In the genomic region with DNA sequence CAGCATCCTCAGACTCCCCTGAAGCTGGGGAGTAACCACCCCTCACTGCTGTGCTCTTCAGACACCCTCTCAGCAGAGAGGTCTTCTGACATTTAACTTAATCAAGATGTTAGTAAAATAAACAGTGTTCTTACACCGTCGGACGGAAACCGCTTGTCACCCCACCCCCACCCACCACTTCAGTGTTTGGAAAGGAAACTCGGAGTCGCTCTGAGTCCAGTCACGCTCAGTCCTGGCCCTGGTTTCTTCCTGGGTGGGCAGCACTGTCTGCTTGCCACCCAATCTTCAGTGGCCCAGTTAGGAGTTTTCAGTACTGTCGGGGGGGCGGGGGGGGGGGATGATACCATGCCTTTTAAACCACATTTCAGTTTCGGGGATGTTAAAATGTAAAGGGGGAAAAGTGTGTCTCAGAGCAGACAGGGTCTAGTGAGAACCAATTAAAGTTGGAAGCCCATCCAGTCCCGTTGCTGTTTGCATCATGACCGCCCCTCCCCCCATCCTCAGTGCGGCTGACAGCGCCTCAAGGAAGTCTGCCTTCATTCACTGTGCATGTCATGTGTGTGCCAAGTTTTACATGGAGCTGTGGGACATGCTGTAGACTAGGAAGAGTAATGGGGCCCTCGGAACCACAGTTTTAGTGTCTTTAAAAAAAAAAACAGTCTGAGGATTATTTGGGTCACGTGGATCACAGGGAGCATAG, we compare ENCODE assay signal across 8 mouse cellular contexts.
A peak's percentile ranks its signal among the peaks of the same experiment; 100 is the strongest.
DNase-seq lines count a peak whose midpoint lies in the region; ATAC-seq and TF ChIP-seq lines count a peak whose summit lies in the region.

No protein-coding gene starts in this region.

- no peaks in the 10 kb centered on the region for H3K36me3 ChIP-seq in hindbrain, embryonic 11.5 days (ENCODE audit: control insufficient read depth, insufficient read depth, low read length)
- peaks cover 11% of the 10 kb centered on the region; the same call in 1 of the 2 replicates for H3K36me3 ChIP-seq in hindbrain, embryonic 13.5 days
- no peaks in the 10 kb centered on the region for H3K36me3 ChIP-seq in lung, embryonic 15.5 days
- no peaks in the 10 kb centered on the region for H3K36me3 ChIP-seq in forebrain, embryonic 14.5 days (ENCODE audit: control insufficient read depth, insufficient read depth, low read length)
- no peaks in the 10 kb centered on the region for H3K36me3 ChIP-seq in liver, embryonic 12.5 days

- TF ChIP-seq POLR2A in lung, adult 2 months (IDR thresholded peaks at IDR 0.05; ENCODE audit: borderline replicate concordance, extremely low read depth, low read depth, low read length): no peak

- TF ChIP-seq CTCF in lung, adult 2 months (IDR thresholded peaks at IDR 0.05; ENCODE audit: insufficient read depth, low read length): no peak

- DNase-seq in hindbrain, embryonic 11.5 days (ENCODE audit: low spot score): peak; percentile 27
- DNase-seq in lung, adult 2 months: no peak
- DNase-seq in forebrain, embryonic 14.5 days (ENCODE audit: low spot score): no peak
- no peak for DNase-seq in spleen, postnatal 10 days (ENCODE audit: low spot score in 2 of 2)

- H3K4me3 ChIP-seq in hindbrain, embryonic 11.5 days (ENCODE audit: low read depth, low read length): no peak overlapping the region
- no peak overlapping the region for H3K4me3 ChIP-seq in hindbrain, embryonic 13.5 days
- H3K4me3 ChIP-seq in lung, embryonic 15.5 days: no peak overlapping the region
- H3K4me3 ChIP-seq in lung, adult 2 months (replicated peaks; ENCODE audit: extremely low read depth, low read depth, low read length): no peak overlapping the region
- H3K4me3 ChIP-seq in forebrain, embryonic 14.5 days (ENCODE audit: low read depth, low read length): no peak overlapping the region
- H3K4me3 ChIP-seq in liver, embryonic 12.5 days: no peak overlapping the region

- H3K9ac ChIP-seq in hindbrain, embryonic 11.5 days (ENCODE audit: low read depth, low read length): no peak overlapping the region
- H3K9ac ChIP-seq in hindbrain, embryonic 13.5 days: no peak overlapping the region
- no peak overlapping the region for H3K9ac ChIP-seq in lung, embryonic 15.5 days
- no peak overlapping the region for H3K9ac ChIP-seq in forebrain, embryonic 14.5 days (ENCODE audit: low read length)
- H3K9ac ChIP-seq in liver, embryonic 12.5 days: no peak overlapping the region

- H3K9me3 ChIP-seq in hindbrain, embryonic 11.5 days (ENCODE audit: control insufficient read depth, low read length): no peaks in the 10 kb centered on the region
- H3K9me3 ChIP-seq in hindbrain, embryonic 13.5 days: no peaks in the 10 kb centered on the region
- H3K9me3 ChIP-seq in lung, embryonic 15.5 days: no peaks in the 10 kb centered on the region
- H3K9me3 ChIP-seq in forebrain, embryonic 14.5 days (replicated peaks; ENCODE audit: control insufficient read depth, low read length): no peaks in the 10 kb centered on the region
- no peaks in the 10 kb centered on the region for H3K9me3 ChIP-seq in liver, embryonic 12.5 days (replicated peaks)

- H3K27me3 ChIP-seq in hindbrain, embryonic 11.5 days (ENCODE audit: control insufficient read depth, insufficient read depth, low read length): no peaks in the 10 kb centered on the region
- no peaks in the 10 kb centered on the region for H3K27me3 ChIP-seq in hindbrain, embryonic 13.5 days
- H3K27me3 ChIP-seq in lung, embryonic 15.5 days: no peaks in the 10 kb centered on the region
- H3K27me3 ChIP-seq in forebrain, embryonic 14.5 days (replicated peaks; ENCODE audit: control insufficient read depth, insufficient read depth, low read length): no peaks in the 10 kb centered on the region
- no peaks in the 10 kb centered on the region for H3K27me3 ChIP-seq in liver, embryonic 12.5 days (replicated peaks)

- H3K27ac ChIP-seq in hindbrain, embryonic 11.5 days (ENCODE audit: low read depth, low read length): no peak overlapping the region
- H3K27ac ChIP-seq in hindbrain, embryonic 13.5 days: no peak overlapping the region
- H3K27ac ChIP-seq in lung, embryonic 15.5 days: peak overlapping the region; percentile 41
- H3K27ac ChIP-seq in forebrain, embryonic 14.5 days (ENCODE audit: low read depth, low read length): no peak overlapping the region
- H3K27ac ChIP-seq in liver, embryonic 12.5 days: no peak overlapping the region

- no peaks in the 10 kb centered on the region for H3K4me1 ChIP-seq in hindbrain, embryonic 11.5 days (replicated peaks; ENCODE audit: control insufficient read depth, insufficient read depth, low read length)
- peaks cover 10% of the 10 kb centered on the region; the same call in 1 of the 2 replicates for H3K4me1 ChIP-seq in hindbrain, embryonic 13.5 days (replicated peaks)
- H3K4me1 ChIP-seq in lung, embryonic 15.5 days: peaks cover 26% of the 10 kb centered on the region
- H3K4me1 ChIP-seq in lung, adult 2 months (ENCODE audit: control insufficient read depth, insufficient read depth, low read length): peaks cover 8% of the 10 kb centered on the region
- H3K4me1 ChIP-seq in forebrain, embryonic 14.5 days (ENCODE audit: control insufficient read depth, insufficient read depth, low read length): 0 out of 2 replicates have a peak, but pooled peaks cover 15% of the 10 kb centered on the region
- H3K4me1 ChIP-seq in liver, embryonic 12.5 days: no peaks in the 10 kb centered on the region

- 0 out of 2 replicates have a peak, but pooled peaks have one; percentile 28 for ATAC-seq in hindbrain, embryonic 11.5 days (ENCODE audit: low FRiP score)
- ATAC-seq in hindbrain, embryonic 13.5 days (ENCODE audit: low FRiP score): no peak
- peak; percentile 72; the same call in 1 of the 2 replicates for ATAC-seq in lung, embryonic 15.5 days (ENCODE audit: borderline replicate concordance, extremely low read depth, low FRiP score, low TSS enrichment)
- peak; percentile 50 for ATAC-seq in CD4-positive, CD25-positive, alpha-beta regulatory T cell, adult 4 months
- ATAC-seq in forebrain, embryonic 14.5 days: peak; percentile 66; the same call in 1 of the 2 replicates
- no peak for ATAC-seq in liver, embryonic 12.5 days

- no peak overlapping the region for H3K4me2 ChIP-seq in hindbrain, embryonic 11.5 days (replicated peaks; ENCODE audit: low read depth, low read length)
- H3K4me2 ChIP-seq in hindbrain, embryonic 13.5 days: no peak overlapping the region
- H3K4me2 ChIP-seq in lung, embryonic 15.5 days: no peak overlapping the region
- no peak overlapping the region for H3K4me2 ChIP-seq in forebrain, embryonic 14.5 days (ENCODE audit: low read length)
- no peak overlapping the region for H3K4me2 ChIP-seq in liver, embryonic 12.5 days

- 77% methylated on average over 16 of the region's 16 CpGs for WGBS in hindbrain, embryonic 11.5 days
- WGBS in hindbrain, embryonic 13.5 days: 78% methylated on average over 16 of the region's 16 CpGs
- 32% methylated on average over 16 of the region's 16 CpGs for WGBS in lung, embryonic 15.5 days
- WGBS in lung, adult 2 months: 39% methylated on average over 16 of the region's 16 CpGs
- 75% methylated on average over 16 of the region's 16 CpGs for WGBS in forebrain, embryonic 14.5 days
- WGBS in liver, embryonic 12.5 days (ENCODE audit: insufficient replicate concordance): 77% methylated on average over 16 of the region's 16 CpGs

Comparison
In these comparisons a context has a peak if more than half of its experiments do, and no peak if none do; other contexts are left out.
1. ATAC-seq: peak in hindbrain, embryonic 11.5 days (single experiment), lung, embryonic 15.5 days (single experiment), CD4-positive, CD25-positive, alpha-beta regulatory T cell, adult 4 months (single experiment) and forebrain, embryonic 14.5 days (single experiment); none in hindbrain, embryonic 13.5 days (single experiment) and liver, embryonic 12.5 days (single experiment).